Mouse (Mus musculus) midbrain, postnatal 0 days (tissue): ENCODE measurements around the gene Rab11fip3. TPM values are rescaled to one million over a fixed set of nuclear protein-coding genes. Genes with fewer than 3 reads are reported as not detected.
"Not testable (repeated sequence)": the region's sequence is repeated elsewhere in the genome, so short reads cannot be mapped to it uniquely, and the experiment has no call there.

ENCODE experiments used
- ATAC-seq: fragments of 200-750 bp; cut with Nextera tagmentation; 2 replicates; pipeline ENCODE4 v1.8.0; 2017; ENCODE audit warnings: moderate number of reproducible peaks, mild to moderate bottlenecking, moderate TSS enrichment, moderate library complexity; ENCODE audit not compliant: low FRiP score
- DNase-seq: peaks from one replicate; pipeline ENCODE4 v3.0.0-alpha.2; 2015; ENCODE audit warnings: low spot score
- H3K27ac ChIP-seq: fragments of 300-500 bp; sonication (generic); 2 replicates; pipeline ENCODE4 v1.5.1; 2014; ENCODE audit warnings: low read depth, mild to moderate bottlenecking, low read length, mixed read lengths
- H3K27me3 ChIP-seq: fragments of 300-500 bp; sonication (generic); 2 replicates; pipeline ENCODE4 v1.6.1; 2014; ENCODE audit warnings: low read length, control low read depth, mixed read lengths; ENCODE audit not compliant: insufficient read depth
- H3K36me3 ChIP-seq: fragments of 300-500 bp; sonication (generic); 2 replicates; pipeline ENCODE4 v1.6.1; 2014; ENCODE audit warnings: low read length, control low read depth, mixed read lengths; ENCODE audit not compliant: insufficient read depth
- H3K4me1 ChIP-seq: fragments of 300-500 bp; sonication (generic); 2 replicates; pipeline ENCODE4 v1.6.1; 2014; ENCODE audit warnings: mild to moderate bottlenecking, control low read depth, antibody characterized with exemption, low read length, mixed read lengths; ENCODE audit not compliant: insufficient read depth
- H3K4me2 ChIP-seq: fragments of 300-500 bp; sonication (generic); 2 replicates; pipeline ENCODE4 v1.6.1; 2014; ENCODE audit warnings: low read depth, mild to moderate bottlenecking, low read length, mixed read lengths; ENCODE audit not compliant: poor library complexity, severe bottlenecking
- H3K4me3 ChIP-seq: fragments of 300-500 bp; sonication (generic); 2 replicates; pipeline ENCODE4 v1.5.1; 2014; ENCODE audit warnings: low read depth, mild to moderate bottlenecking, low read length, moderate library complexity
- H3K9ac ChIP-seq: fragments of 300-500 bp; sonication (generic); replicated peaks from 2 replicates; pipeline ENCODE4 v1.6.1; 2014; ENCODE audit warnings: mild to moderate bottlenecking, low read length, moderate library complexity, mixed read lengths; ENCODE audit not compliant: poor library complexity, severe bottlenecking
- H3K9me3 ChIP-seq: fragments of 300-500 bp; sonication (generic); 2 replicates; pipeline ENCODE4 v1.6.1; 2016; ENCODE audit warnings: low read length, control low read depth
- CTCF ChIP-seq: IDR thresholded peaks from 2 replicates; pipeline ENCODE4 v1.5.1; 2016; ENCODE audit warnings: antibody characterized with exemption, mild to moderate bottlenecking
- WGBS: fragments of 180-500 bp; shearing (Covaris S2); extraction: QIAGEN DNeasy Blood & Tissue Kit; methylation state at CpG from one replicate; pipeline ENCODE4 v1.1.7; 2014; 5-methylcytosine and 5-hydroxymethylcytosine counted together
- polyA plus RNA-seq: library from polyadenylated mRNA; unstranded; fragments of >200 nt; fragmentation: Nextera tagmentation; extraction: Ambion mirVana; gene quantifications from 2 replicates; pipeline ENCODE4 v1.2.1, GENCODE M21; 2015
- total RNA-seq: library from RNA; depleted of rRNA; stranded (reverse); fragments of >200 nt; gene quantifications from 2 replicates; pipeline ENCODE4 v1.2.3, GENCODE M21; 2014

Gene Rab11fip3
- total and polyA plus RNA-seq, 2 experiments from 2014 or later = 18.3 to 34.7 TPM

DNA sequence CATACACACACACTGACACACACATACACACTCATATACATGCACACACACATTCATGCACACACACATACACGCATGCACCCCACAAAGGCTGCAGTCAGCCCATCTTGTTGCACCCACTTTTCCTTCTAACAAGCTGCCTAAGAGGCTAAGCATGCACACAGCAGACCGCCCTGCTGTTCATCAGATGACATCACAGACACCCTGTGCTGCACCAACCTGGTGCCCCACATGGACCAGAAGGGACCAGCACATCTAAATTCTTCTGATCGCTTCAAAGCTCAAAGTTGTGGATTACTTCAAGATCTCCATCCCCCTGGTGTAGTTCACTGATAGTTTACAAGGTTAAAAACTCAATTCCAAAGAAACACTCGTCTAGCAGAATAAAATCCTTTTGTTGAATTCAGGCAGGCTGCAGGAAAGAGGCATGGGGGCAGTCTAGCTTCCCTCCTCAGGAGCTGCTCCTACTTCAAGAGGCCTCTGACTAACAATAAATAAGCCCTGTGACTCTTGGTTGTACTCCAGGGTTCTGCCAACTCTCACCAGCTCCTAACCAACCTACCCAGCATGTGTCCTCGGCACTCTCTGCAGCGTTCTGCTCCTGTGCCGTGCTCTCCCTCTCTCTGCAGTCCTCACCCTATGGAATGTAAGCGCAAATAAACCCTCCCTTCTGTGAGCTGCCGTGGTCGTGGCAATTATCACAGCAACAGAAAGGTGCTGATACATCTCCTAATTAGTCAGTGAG, 22.9 kb downstream of the Rab11fip3 start:
- no peaks in the 10 kb centered on the region for H3K9me3 ChIP-seq
- peaks cover 3% of the 10 kb centered on the region; the same call in 1 of the 2 replicates for H3K4me1 ChIP-seq
- peak; percentile 13 for DNase-seq
- no peak for TF ChIP-seq CTCF
- no peaks in the 10 kb centered on the region for H3K36me3 ChIP-seq
- H3K4me2 ChIP-seq = no peak overlapping the region
- no peak overlapping the region for H3K9ac ChIP-seq
- H3K27me3 ChIP-seq = no peaks in the 10 kb centered on the region
- H3K27ac ChIP-seq = no peak overlapping the region
- 62% methylated on average over 10 of the region's 10 CpGs for WGBS
- H3K4me3 ChIP-seq = no peak overlapping the region
- no peak for ATAC-seq

DNA sequence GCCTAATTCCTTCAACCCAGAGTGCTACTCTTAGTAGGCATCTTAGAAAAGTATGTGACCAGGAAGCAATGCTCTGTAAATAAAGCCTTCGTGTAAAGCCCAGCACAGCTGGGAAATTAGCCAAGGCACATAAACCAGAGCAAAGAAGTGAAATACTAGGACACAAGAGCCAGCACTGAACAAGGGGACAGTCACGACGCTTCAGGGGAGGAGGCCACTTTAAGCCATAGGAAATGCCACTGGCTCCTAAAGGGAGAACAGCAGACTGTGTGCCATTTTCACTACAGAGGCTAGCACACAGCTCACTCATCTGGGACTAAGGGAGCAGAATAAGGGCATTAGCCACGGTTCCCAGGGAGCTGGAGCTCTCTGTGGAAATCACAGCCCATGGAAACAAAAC, 24.1 kb downstream of the Rab11fip3 start:
- Histone ChIP-seq H3K4me1 (peaks cover 3% of the 10 kb centered on the region; the same call in 1 of the 2 replicates), H3K9ac (no peak overlapping the region), H3K9me3 (no peaks in the 10 kb centered on the region), H3K4me2 (no peak overlapping the region), H3K36me3 (no peaks in the 10 kb centered on the region), H3K27me3 (no peaks in the 10 kb centered on the region), H3K27ac (peak overlapping the region; percentile 43; the same call in 1 of the 2 replicates), H3K4me3 (no peak overlapping the region)
- WGBS = 25% methylated on average over 4 of the region's 4 CpGs
- peak; percentile 59 for DNase-seq
- peak; percentile 41; the same call in 1 of the 2 replicates for ATAC-seq
- TF ChIP-seq CTCF = no peak

DNA sequence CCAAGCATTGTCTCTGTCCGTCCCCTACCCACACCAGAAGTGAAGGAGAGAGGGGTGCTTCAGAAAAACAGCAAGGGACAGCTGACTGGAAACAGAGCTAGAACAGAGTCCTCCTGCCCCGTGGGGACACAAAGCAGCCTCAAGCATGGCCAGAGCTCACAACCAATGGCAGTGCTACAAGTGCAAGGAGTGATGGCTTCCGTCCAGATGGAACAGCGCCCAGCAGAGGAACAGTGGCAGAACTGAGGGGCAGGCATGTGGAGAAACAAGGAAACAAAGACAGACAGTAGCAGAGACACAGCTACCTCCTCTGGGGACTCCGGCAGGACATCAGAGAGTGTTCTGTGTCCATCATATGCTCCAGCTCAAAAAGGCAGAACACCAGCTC, 26.1 kb downstream of the Rab11fip3 start:
- Histone ChIP-seq H3K9me3 (no peaks in the 10 kb centered on the region), H3K36me3 (no peaks in the 10 kb centered on the region), H3K9ac (no peak overlapping the region), H3K27ac (peak overlapping the region; percentile 63), H3K4me2 (no peak overlapping the region), H3K27me3 (no peaks in the 10 kb centered on the region), H3K4me1 (peaks cover 3% of the 10 kb centered on the region; the same call in 1 of the 2 replicates), H3K4me3 (no peak overlapping the region)
- DNase-seq = peak; percentile 94
- WGBS = 52% methylated on average over 5 of the region's 5 CpGs
- no peak for TF ChIP-seq CTCF
- ATAC-seq = peak; percentile 85

DNA sequence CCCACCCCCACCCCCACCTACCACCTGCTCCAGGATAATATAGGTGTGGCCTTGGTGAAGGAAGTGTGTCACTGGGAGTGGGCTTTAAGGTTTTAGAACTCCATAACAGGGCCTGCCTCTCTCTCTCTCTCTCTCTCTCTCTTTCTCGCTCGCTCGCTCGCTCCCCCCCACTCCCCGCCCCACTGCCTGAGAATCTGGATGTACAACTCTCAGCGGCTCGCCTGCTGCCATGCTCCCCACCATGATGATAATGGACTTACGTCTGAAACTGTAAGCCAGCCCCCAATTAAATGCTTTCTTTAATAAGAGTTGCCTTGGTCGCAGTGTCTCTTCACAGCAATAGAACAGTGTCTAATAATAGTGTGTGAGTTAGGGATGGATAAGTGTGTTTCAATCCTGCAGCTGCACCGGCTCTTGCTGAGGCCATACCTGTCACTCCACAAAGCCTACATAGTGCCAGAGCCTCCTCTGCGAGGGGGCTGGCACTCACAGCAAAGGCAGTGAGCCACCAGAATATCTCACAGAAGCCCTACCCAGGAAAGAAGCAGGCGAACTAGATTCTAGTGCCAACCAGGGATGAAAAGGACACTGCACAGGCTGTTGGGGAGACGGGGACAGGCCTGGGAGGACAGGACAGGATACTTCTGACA, 26.6 kb downstream of the Rab11fip3 start:
- no peak for TF ChIP-seq CTCF
- peak overlapping the region; percentile 63 for H3K27ac ChIP-seq
- H3K27me3 ChIP-seq = no peaks in the 10 kb centered on the region
- 66% methylated on average over 13 of the region's 13 CpGs for WGBS
- H3K9me3 ChIP-seq = no peaks in the 10 kb centered on the region
- peak; percentile 55; the same call in 1 of the 2 replicates for ATAC-seq
- DNase-seq = peak; percentile 64
- no peak overlapping the region for H3K4me3 ChIP-seq
- peaks cover 3% of the 10 kb centered on the region; the same call in 1 of the 2 replicates for H3K4me1 ChIP-seq
- H3K9ac ChIP-seq = no peak overlapping the region
- H3K4me2 ChIP-seq = no peak overlapping the region; the same call in 1 of the 2 replicates
- no peaks in the 10 kb centered on the region for H3K36me3 ChIP-seq

DNA sequence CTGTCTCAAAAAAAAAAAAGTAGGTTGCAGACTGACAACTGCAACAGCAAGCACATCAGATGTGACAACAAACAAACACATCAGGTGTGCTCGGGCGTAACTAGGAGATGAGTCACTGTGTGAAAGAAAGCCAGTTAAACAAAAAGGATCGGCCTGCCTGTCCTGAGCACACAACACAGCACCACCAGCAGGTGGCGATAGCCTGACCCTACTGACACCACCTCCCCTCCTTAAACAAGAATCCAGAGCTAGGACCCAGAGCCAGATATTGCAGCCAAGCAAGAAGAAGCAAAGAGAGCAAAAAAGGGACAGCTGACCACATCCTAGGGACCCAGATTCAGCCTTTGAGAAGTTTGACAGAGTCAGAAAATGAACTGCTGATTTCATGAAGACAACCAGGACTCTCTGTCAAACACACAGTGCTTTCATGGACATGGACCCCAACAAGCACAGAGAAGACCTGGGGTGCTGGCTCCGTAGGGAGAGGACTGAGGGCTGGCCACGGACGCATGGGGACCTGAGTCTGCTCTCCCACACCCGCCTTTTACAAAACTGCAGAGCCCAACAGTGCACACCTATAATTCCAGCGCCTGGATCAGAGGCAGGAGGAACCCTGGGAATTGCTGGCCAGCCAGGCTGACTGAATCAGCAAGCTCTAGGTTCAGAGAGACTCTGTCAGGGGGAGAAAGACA, 28.1 kb downstream of the Rab11fip3 start:
- H3K27ac ChIP-seq = peak overlapping the region; percentile 26; the same call in 1 of the 2 replicates
- 0 out of 2 replicates have a peak overlapping the region, but pooled peaks have one; percentile 13 for H3K9ac ChIP-seq
- DNase-seq = peak; percentile 81
- no peak overlapping the region for H3K4me3 ChIP-seq
- H3K36me3 ChIP-seq = no peaks in the 10 kb centered on the region
- TF ChIP-seq CTCF = peak; percentile 85
- H3K4me2 ChIP-seq = no peak overlapping the region
- ATAC-seq = no peak
- H3K27me3 ChIP-seq = no peaks in the 10 kb centered on the region
- H3K4me1 ChIP-seq = peaks cover 3% of the 10 kb centered on the region; the same call in 1 of the 2 replicates
- H3K9me3 ChIP-seq = no peaks in the 10 kb centered on the region
- WGBS = 50% methylated on average over 9 of the region's 9 CpGs

DNA sequence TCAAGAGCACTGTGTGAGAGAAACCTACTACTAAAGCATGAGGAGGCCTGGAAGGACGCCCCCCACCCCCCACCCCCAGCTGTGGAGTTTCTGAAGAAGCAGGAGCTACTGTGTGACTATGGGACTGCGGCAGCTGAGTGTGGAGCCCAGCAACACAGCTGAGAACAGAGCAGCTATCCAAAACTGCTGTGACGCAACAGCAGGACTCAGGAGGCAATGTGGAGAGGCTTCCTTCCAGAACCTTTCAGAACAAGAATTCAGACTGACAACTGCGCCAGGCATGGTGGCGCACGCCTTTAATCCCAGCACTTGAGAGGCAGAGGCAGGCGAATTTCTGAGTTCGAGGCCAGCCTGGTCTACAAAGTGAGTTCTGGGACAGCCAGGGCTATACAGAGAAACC, 28.6 kb downstream of the Rab11fip3 start:
- not testable (repeated sequence) for H3K4me1 ChIP-seq, H3K36me3 ChIP-seq, H3K4me2 ChIP-seq, H3K27me3 ChIP-seq, H3K9me3 ChIP-seq, DNase-seq, H3K9ac ChIP-seq, H3K4me3 ChIP-seq, ATAC-seq, H3K27ac ChIP-seq
- 88% methylated on average over 8 of the region's 8 CpGs for WGBS
